Mouse (Mus musculus): ENCODE results near the gene Stam2. TPM values are rescaled to one million over a fixed set of nuclear protein-coding genes. Genes with fewer than 3 reads are reported as not detected.

Stam2 gene
- total RNA-seq (2021): 1 to 10 TPM; 6.5 to 9.8 TPM
- long read RNA-seq, experiment 1, full-length matches to known transcripts: 15 of 17 reads
- long read RNA-seq, experiment 1, partial matches to known transcripts: 0 of 17 reads
- long read RNA-seq, experiment 1, other reads (novel, unspliced or antisense): 2 of 17 reads
- long read RNA-seq, experiment 2, full-length matches to known transcripts: 5 of 6 reads
- long read RNA-seq, experiment 2, partial matches to known transcripts: 0 of 6 reads
- long read RNA-seq, experiment 2, other reads (novel, unspliced or antisense): 1 of 6 reads

DNA sequence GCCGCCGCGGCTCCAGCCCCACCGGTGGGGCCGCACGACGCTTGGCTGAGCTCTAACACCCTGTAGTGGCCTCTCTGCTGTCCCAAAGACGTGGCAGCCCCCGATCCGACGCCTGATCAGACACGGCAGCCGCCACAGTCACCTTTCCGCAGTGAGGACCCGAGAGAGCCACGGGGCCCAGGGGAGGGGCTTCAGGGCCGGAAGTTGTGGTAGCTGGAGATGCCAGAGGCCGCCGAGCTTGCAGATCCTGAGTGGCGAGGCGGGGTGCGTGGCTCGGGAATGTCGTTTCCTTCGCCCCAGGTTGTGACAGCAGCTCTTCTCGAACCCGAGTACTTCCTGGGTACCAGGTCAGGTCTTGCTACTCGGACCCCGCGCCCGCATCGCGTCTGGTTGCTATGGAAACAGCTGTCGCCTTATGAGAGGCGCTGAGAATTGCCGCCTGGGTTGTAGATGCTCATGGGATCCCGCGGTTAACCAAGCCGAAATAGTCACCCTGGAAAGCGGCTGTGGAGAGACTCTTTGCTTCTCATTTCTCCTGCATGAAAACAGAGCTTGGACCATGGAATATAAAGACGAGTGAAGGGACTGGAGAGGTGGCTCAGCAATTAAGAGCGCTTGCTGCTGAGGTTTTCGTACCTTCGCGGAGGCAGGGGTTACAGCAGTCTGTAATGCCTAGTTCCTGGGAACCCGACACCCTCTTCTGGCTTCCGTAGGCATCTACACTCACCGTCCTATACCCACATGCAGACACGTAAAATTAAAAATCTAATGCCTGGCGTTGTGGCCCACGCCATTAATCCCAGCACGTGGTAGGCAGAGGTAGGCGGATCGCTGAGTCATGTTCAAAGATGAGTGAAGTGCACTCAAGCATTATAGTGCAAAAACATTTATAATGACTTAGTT is at the start of gene Stam2:
Stam2 (minus strand) TSS at position 26 of the 903 bp plus-strand sequence.
- peak within 1 kb of the TSS; percentile 99 for H3K27ac ChIP-seq
- peak within 1 kb of the TSS; percentile 76 for H3K4me3 ChIP-seq
- TF ChIP-seq CTCF (IDR thresholded peaks at IDR 0.05): no peak
- intact Hi-C loops (cut with DNase I): loop anchor here (2.0 kb wide), 1 partner anchor 110 kb away; no protein-coding TSS in a partner anchor
- DNase-seq: peak; percentile 93

- Histone ChIP-seq H3K4me3 (no peak overlapping the region), H3K27ac (no peak overlapping the region)
- no peak for TF ChIP-seq CTCF (IDR thresholded peaks at IDR 0.05)
- intact Hi-C loops (cut with DNase I): no loop called here
- DNase-seq: peak; percentile 39
Observed at GRCm38 (mm10) chr2:52785106-52785721, 43.1 kb upstream of the Stam2 start.

GRCm38 (mm10) chr2:52779987-52780386 is 37.9 kb upstream of the Stam2 start:
- intact Hi-C loops (cut with DNase I): no loop called here
- no peak for TF ChIP-seq CTCF (IDR thresholded peaks at IDR 0.05)
- peak overlapping the region; percentile 22 for H3K4me3 ChIP-seq
- DNase-seq: no peak
- peak overlapping the region; percentile 28; the same call in 1 of the 2 replicates for H3K27ac ChIP-seq

GRCm38 (mm10) chr2:52779381-52779780 is 37.3 kb upstream of the Stam2 start:
- H3K4me3 ChIP-seq: peak overlapping the region; percentile 22
- no peak for TF ChIP-seq CTCF (IDR thresholded peaks at IDR 0.05)
- intact Hi-C loops (cut with DNase I): no loop called here
- DNase-seq: peak; percentile 51
- peak overlapping the region; percentile 28; the same call in 1 of the 2 replicates for H3K27ac ChIP-seq

- no peak overlapping the region for H3K4me3 ChIP-seq
- intact Hi-C loops (cut with DNase I): no loop called here
- DNase-seq: no peak
- H3K27ac ChIP-seq: no peak overlapping the region
- TF ChIP-seq CTCF (IDR thresholded peaks at IDR 0.05): no peak
Observed at GRCm38 (mm10) chr2:52777839-52778238, 35.8 kb upstream of the Stam2 start.

GRCm38 (mm10) chr2:52774373-52774772 is 32.3 kb upstream of the Stam2 start:
- TF ChIP-seq CTCF (IDR thresholded peaks at IDR 0.05): no peak
- Histone ChIP-seq H3K27ac (no peak overlapping the region), H3K4me3 (no peak overlapping the region)
- no peak for DNase-seq
- intact Hi-C loops (cut with DNase I): no loop called here

DNA sequence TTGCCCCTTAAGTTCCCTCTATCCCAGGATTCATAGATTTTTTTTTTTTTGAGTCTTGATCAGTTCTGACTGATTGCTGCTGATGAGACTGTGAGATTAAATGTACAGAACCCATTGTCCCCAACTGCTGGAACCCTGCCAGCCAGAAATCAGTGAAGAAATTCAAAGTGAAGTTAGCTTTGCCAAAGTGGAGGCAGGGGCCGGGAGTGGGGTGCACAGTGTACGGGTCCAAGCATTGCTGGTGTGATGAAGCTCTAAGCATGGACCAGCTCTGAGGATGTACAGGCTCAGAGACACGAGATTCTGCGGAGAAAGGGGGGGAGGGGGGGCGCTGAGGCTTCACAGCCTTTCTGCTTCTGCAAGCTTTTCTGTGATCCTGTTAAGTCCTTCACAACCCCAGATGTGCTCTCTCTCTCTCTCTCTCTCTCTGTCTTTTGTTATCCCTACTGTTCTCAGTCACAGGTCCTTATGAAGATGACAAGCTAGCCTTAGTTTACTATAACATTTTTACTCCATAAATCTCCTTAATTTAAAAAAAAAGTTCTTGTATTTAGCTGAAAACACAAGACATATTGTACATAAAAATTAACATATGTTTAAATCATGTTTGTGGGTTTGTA is 30.8 kb upstream of the Stam2 start:
- no peak for TF ChIP-seq CTCF (IDR thresholded peaks at IDR 0.05)
- Histone ChIP-seq H3K27ac (no peak overlapping the region), H3K4me3 (no peak overlapping the region)
- no peak for DNase-seq
- intact Hi-C loops (cut with DNase I): no loop called here

- H3K27ac ChIP-seq: no peak overlapping the region
- no peak for DNase-seq
- no peak overlapping the region for H3K4me3 ChIP-seq
- intact Hi-C loops (cut with DNase I): loop anchor here (10.0 kb wide), 1 partner anchor 240 kb away; no protein-coding TSS in a partner anchor
- TF ChIP-seq CTCF (IDR thresholded peaks at IDR 0.05): no peak
Observed at GRCm38 (mm10) chr2:52765130-52765529, 23.0 kb upstream of the Stam2 start.

GRCm38 (mm10) chr2:52763891-52764290 is 21.8 kb upstream of the Stam2 start:
- no peak for TF ChIP-seq CTCF (IDR thresholded peaks at IDR 0.05)
- intact Hi-C loops (cut with DNase I): loop anchor here (2.0 to 10.0 kb wide), 3 partner anchors 95 to 319 kb away; no protein-coding TSS in a partner anchor
- Histone ChIP-seq H3K27ac (no peak overlapping the region), H3K4me3 (no peak overlapping the region)
- DNase-seq: no peak

GRCm38 (mm10) chr2:52763040-52763736 is 21.1 kb upstream of the Stam2 start:
- TF ChIP-seq CTCF (IDR thresholded peaks at IDR 0.05): peak; percentile 95
- intact Hi-C loops (cut with DNase I): loop anchor here (2.0 to 10.0 kb wide), 3 partner anchors 96 to 320 kb away; no protein-coding TSS in a partner anchor
- Histone ChIP-seq H3K27ac (no peak overlapping the region), H3K4me3 (peak overlapping the region; percentile 60)
- DNase-seq: peak; percentile 82

- Histone ChIP-seq H3K4me3 (peak overlapping the region; percentile 60; the same call in 1 of the 2 replicates), H3K27ac (no peak overlapping the region)
- no peak for DNase-seq
- no peak for TF ChIP-seq CTCF (IDR thresholded peaks at IDR 0.05)
- intact Hi-C loops (cut with DNase I): loop anchor here (2.0 to 10.0 kb wide), 3 partner anchors 96 to 320 kb away; no protein-coding TSS in a partner anchor
Observed at GRCm38 (mm10) chr2:52762529-52762928, 20.4 kb upstream of the Stam2 start.
